Mouse (Mus musculus): ENCODE measurements at regions not wholly inside any gene's neighbourhood (a gene's known extent, or its start where the extent isn't known, plus 50 kb on each side); places are given as distances from the start of the nearest gene placed in this dataset. TPM values are rescaled to one million over a fixed set of nuclear protein-coding genes. Genes with fewer than 3 reads are reported as not detected.

DNA sequence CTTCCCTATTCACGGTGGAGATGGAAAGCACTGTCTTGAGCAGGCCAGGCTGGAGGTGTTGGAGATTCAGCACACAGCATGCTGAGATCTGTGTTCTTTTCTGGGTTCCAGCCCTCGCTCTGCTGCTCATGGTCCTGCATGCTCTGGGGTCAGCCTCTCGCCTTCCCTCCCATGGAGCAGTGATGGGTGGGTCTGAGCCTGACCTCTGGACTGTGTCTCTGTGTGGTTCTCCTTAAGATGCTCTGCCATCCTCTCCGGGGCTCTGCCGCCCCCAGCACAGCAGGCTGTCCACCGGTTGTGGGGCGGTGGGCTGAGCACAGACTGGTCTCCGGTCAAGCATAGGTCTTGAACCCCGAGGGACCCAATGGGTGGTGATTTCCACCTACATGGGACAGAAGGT is 57.7 kb upstream of the Lemd2 start:
- H3K9me3 ChIP-seq (ENCODE audit: control insufficient read depth, low read depth, low read length): no peaks in the 10 kb centered on the region
- WGBS: 92% methylated on average over 9 of the region's 9 CpGs
- H3K4me2 ChIP-seq (replicated peaks; ENCODE audit: low read depth, low read length): no peak overlapping the region
- H3K27me3 ChIP-seq (ENCODE audit: control insufficient read depth, insufficient read depth, low read length): no peaks in the 10 kb centered on the region
- no peak overlapping the region for H3K9ac ChIP-seq (replicated peaks; ENCODE audit: low read depth, low read length)
- no peaks in the 10 kb centered on the region for H3K4me1 ChIP-seq (ENCODE audit: control insufficient read depth, insufficient read depth, low read length)
- H3K36me3 ChIP-seq (ENCODE audit: control insufficient read depth, insufficient read depth, low read length): no peaks in the 10 kb centered on the region
- H3K4me3 ChIP-seq (ENCODE audit: low read depth, low read length): no peak overlapping the region
- no peak for ATAC-seq (ENCODE audit: insufficient number of reproducible peaks, insufficient read depth, low FRiP score, low read depth)
- H3K27ac ChIP-seq (ENCODE audit: low read length): no peak overlapping the region

DNA sequence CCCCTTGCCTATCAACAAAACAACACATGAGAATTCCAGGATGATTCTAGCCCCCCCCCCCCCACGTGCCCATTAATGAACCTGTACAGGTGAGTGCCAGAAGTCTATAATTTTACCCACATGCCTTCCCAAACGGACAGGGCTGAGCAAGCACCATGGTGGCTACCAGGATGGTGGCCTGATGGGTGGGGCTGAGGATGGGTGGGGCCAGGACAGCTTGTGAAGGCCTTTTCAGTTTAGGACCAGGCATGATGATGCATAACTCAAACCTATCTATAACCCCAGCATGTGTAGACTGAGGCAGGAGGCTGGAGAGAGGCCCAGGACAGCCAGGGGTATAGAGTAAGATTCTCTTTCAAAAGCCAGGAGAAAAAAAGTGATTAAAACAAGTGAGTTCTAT is 57.0 kb upstream of the Lemd2 start:
- H3K9ac ChIP-seq (replicated peaks; ENCODE audit: low read depth, low read length): no peak overlapping the region
- H3K27me3 ChIP-seq (ENCODE audit: control insufficient read depth, insufficient read depth, low read length): no peaks in the 10 kb centered on the region
- WGBS: 61% methylated on average over 2 of the region's 2 CpGs
- no peak for ATAC-seq (ENCODE audit: insufficient number of reproducible peaks, insufficient read depth, low FRiP score, low read depth)
- no peak overlapping the region for H3K27ac ChIP-seq (ENCODE audit: low read length)
- H3K9me3 ChIP-seq (ENCODE audit: control insufficient read depth, low read depth, low read length): no peaks in the 10 kb centered on the region
- H3K4me2 ChIP-seq (replicated peaks; ENCODE audit: low read depth, low read length): no peak overlapping the region
- H3K36me3 ChIP-seq (ENCODE audit: control insufficient read depth, insufficient read depth, low read length): no peaks in the 10 kb centered on the region
- no peaks in the 10 kb centered on the region for H3K4me1 ChIP-seq (ENCODE audit: control insufficient read depth, insufficient read depth, low read length)
- H3K4me3 ChIP-seq (ENCODE audit: low read depth, low read length): no peak overlapping the region

DNA sequence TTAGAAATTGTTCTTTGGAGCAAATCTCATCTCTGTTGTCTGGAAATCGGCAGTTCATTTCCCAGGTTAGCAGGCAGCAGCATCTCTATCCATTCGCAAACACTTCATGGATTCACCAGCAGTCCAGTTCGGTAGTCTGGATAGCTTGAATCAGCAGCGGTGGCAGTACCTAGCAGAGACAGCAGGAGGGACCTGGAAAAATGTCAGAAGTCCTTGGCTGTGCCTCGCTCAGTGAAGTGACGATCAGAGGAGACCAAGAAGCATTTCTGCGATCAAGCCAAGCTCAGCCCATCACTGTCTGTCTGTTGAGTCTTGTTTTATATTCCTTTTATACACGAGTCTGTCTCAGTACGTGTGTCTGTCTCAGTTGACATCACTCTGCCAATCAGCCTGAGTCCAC is 55.8 kb upstream of the Lemd2 start:
- WGBS: 90% methylated on average over 9 of the region's 9 CpGs
- H3K9me3 ChIP-seq (ENCODE audit: control insufficient read depth, low read depth, low read length): no peaks in the 10 kb centered on the region

DNA sequence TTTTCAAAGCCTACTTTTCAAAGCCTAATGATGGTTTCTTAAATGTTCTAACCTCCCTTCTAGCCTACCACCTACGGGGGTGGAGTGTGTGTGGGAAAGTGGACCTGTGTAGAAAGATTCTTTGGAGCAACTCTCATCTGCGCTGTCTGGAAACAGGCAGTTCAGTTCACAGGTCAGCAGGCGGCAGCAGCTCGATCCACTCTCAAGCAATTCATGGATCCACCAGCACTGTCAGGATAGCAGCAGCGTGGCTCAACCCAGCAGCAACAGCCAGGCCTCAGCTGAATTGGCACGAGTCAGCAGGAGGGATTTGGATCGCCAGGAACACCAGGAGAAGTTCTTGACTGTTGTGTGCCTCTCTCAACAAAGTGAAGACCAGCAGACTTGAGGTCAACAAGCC is 53.1 kb upstream of the Lemd2 start:
- H3K9me3 ChIP-seq (ENCODE audit: control insufficient read depth, low read depth, low read length): no peaks in the 10 kb centered on the region
- H3K27me3 ChIP-seq (ENCODE audit: control insufficient read depth, insufficient read depth, low read length): no peaks in the 10 kb centered on the region
- H3K4me3 ChIP-seq (ENCODE audit: low read depth, low read length): no peak overlapping the region
- no peaks in the 10 kb centered on the region for H3K4me1 ChIP-seq (ENCODE audit: control insufficient read depth, insufficient read depth, low read length)
- no peak overlapping the region for H3K9ac ChIP-seq (replicated peaks; ENCODE audit: low read depth, low read length)
- H3K36me3 ChIP-seq (ENCODE audit: control insufficient read depth, insufficient read depth, low read length): no peaks in the 10 kb centered on the region
- no peak overlapping the region for H3K4me2 ChIP-seq (replicated peaks; ENCODE audit: low read depth, low read length)
- H3K27ac ChIP-seq (ENCODE audit: low read length): no peak overlapping the region
- no peak for ATAC-seq (ENCODE audit: insufficient number of reproducible peaks, insufficient read depth, low FRiP score, low read depth)
- WGBS: 35% methylated on average over 7 of the region's 7 CpGs

More for the DNA sequence above, 55.8 kb upstream of the Lemd2 start:
- ATAC-seq (ENCODE audit: insufficient number of reproducible peaks, insufficient read depth, low FRiP score, low read depth): no peak
- H3K27ac ChIP-seq (ENCODE audit: low read length): no peak overlapping the region
- no peak overlapping the region for H3K9ac ChIP-seq (replicated peaks; ENCODE audit: low read depth, low read length)
- H3K4me2 ChIP-seq (replicated peaks; ENCODE audit: low read depth, low read length): no peak overlapping the region
- H3K36me3 ChIP-seq (ENCODE audit: control insufficient read depth, insufficient read depth, low read length): no peaks in the 10 kb centered on the region
- no peak overlapping the region for H3K4me3 ChIP-seq (ENCODE audit: low read depth, low read length)
- no peaks in the 10 kb centered on the region for H3K27me3 ChIP-seq (ENCODE audit: control insufficient read depth, insufficient read depth, low read length)
- H3K4me1 ChIP-seq (ENCODE audit: control insufficient read depth, insufficient read depth, low read length): no peaks in the 10 kb centered on the region

DNA sequence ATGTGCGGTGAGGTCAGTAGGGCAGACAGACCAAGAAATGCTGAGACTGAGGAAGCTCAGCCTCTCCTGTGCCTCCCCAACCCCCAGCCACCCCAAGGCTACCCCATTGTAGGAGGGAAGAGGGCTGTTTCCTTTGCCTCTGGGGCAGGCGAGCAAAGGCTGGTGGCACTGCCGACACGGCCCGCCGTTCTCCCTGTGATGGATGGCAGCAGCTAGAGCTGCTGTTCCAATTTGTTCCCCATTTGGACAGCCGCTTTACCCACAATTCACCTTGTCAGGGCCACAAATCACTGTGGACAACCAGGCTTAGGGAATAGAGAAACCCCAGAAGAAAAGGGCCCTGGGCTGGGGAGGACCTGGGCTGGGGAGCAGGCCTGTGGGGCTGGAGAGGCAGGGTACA is 51.5 kb upstream of the Lemd2 start:
- no peak overlapping the region for H3K9ac ChIP-seq (replicated peaks; ENCODE audit: low read depth, low read length)
- no peak for ATAC-seq (ENCODE audit: insufficient number of reproducible peaks, insufficient read depth, low FRiP score, low read depth)
- H3K27me3 ChIP-seq (ENCODE audit: control insufficient read depth, insufficient read depth, low read length): no peaks in the 10 kb centered on the region
- H3K4me1 ChIP-seq (ENCODE audit: control insufficient read depth, insufficient read depth, low read length): no peaks in the 10 kb centered on the region
- 28% methylated on average over 7 of the region's 7 CpGs for WGBS
- no peak overlapping the region for H3K4me3 ChIP-seq (ENCODE audit: low read depth, low read length)
- no peak overlapping the region for H3K4me2 ChIP-seq (replicated peaks; ENCODE audit: low read depth, low read length)
- no peak overlapping the region for H3K27ac ChIP-seq (ENCODE audit: low read length)
- H3K9me3 ChIP-seq (ENCODE audit: control insufficient read depth, low read depth, low read length): no peaks in the 10 kb centered on the region
- no peaks in the 10 kb centered on the region for H3K36me3 ChIP-seq (ENCODE audit: control insufficient read depth, insufficient read depth, low read length)

Small RNAs in the stretch of these regions (microRNA-seq; reads per million reads assigned to microRNA genes)
- gene Mir7214: not detected
- not detected for gene Mir7216
- gene Mir7217: not detected
- not detected for gene Mir7218
